Mouse (Mus musculus) kidney, adult 2 months (tissue): ENCODE measurements around the gene Atg4a.

Experiments
- CTCF ChIP-seq: fragments of 200-500 bp; conservative IDR thresholded peaks from 2 replicates; pipeline ENCODE4 v1.5.1; 2011; ENCODE audit warnings: low read depth, mild to moderate bottlenecking, control low read depth, low read length, moderate library complexity, mixed read lengths; ENCODE audit not compliant: insufficient read depth, insufficient read length
- POLR2A ChIP-seq: fragments of 200-500 bp; IDR thresholded peaks from one replicate; pipeline ENCODE4 v1.6.1; 2011; ENCODE audit warnings: low read depth, low read length, control low read depth

DNA sequence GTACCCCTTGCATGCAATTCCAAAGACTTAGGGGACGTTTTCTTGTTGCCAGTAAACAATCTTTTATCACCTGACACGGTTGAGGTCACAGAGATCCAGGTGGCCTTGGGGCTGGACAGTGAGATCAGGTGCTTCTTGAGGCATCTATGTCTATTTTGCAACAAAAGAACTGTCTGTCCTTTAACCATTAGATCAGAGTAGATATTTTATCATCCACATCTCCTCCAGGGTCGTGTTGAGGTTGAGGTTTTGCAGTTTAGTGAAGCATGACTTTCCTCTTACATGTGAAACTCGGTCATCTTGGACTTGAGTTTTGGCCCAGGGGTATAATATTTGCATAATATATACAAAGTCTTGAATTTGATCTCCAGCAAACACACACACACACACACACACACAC, 200.9 kb downstream of the Atg4a start:
- TF ChIP-seq CTCF: no peak
- TF ChIP-seq POLR2A: no peak
